Mouse (Mus musculus): ENCODE measurements around the gene 3110040M04Rik. TPM values are rescaled to one million over a fixed set of nuclear protein-coding genes. Genes with fewer than 3 reads are reported as not detected.

Gene 3110040M04Rik
- not detected for polyA plus RNA-seq (2017; shearing (Covaris generic))

GRCm38 (mm10) chr1:151203818-151204217 lies at the start of gene 3110040M04Rik:
Gene 3110040M04Rik, plus strand, starts transcription at chr1:151204121.

GRCm38 (mm10) chr1:151182266-151182665 lies 21.7 kb upstream of the 3110040M04Rik start, which contains the start of gene Gm47985:
Gene Gm47985, plus strand, starts transcription at chr1:151182537.

GRCm38 (mm10) chr1:151192075-151192474 lies 11.8 kb upstream of the 3110040M04Rik start, which contains the start of gene Gm8947:
Gene Gm8947, plus strand, starts transcription at chr1:151192376.

GRCm38 (mm10) chr1:151198120-151198519 lies 5.8 kb upstream of the 3110040M04Rik start, which contains the start of gene Gm47995:
Gene Gm47995, plus strand, starts transcription at chr1:151198448.

GRCm38 (mm10) chr1:151209824-151210355 lies 6.0 kb downstream of the 3110040M04Rik start, which contains the start of gene Gm47996:
Gene Gm47996, plus strand, starts transcription at chr1:151210131.

Other genes starting within 250 kb of the 3110040M04Rik start
- gene Hmcn1, start 210.7 kb upstream of the 3110040M04Rik start, polyA plus RNA-seq (2017; shearing (Covaris generic)), result 0.42 TPM
- gene Gm47985, start 21.6 kb upstream of the 3110040M04Rik start, polyA plus RNA-seq (2017; shearing (Covaris generic)), result 0.12 TPM
- gene Gm8947, start 11.7 kb upstream of the 3110040M04Rik start, polyA plus RNA-seq (2017; shearing (Covaris generic)), result not detected
- not detected for gene Gm47995, start 5.7 kb upstream of the 3110040M04Rik start, polyA plus RNA-seq (2017; shearing (Covaris generic))
- gene Gm47996, start 6.0 kb downstream of the 3110040M04Rik start, polyA plus RNA-seq (2017; shearing (Covaris generic)), result not detected
- gene Ivns1abp, start 140.4 kb downstream of the 3110040M04Rik start, polyA plus RNA-seq (2017; shearing (Covaris generic)), result 198 TPM
- gene Swt1, start 224.3 kb downstream of the 3110040M04Rik start, polyA plus RNA-seq (2017; shearing (Covaris generic)), result 38.3 TPM
- 74.3 TPM for gene Trmt1l, start 224.4 kb downstream of the 3110040M04Rik start, polyA plus RNA-seq (2017; shearing (Covaris generic))